Mouse (Mus musculus): ENCODE results near the gene Slc35g1.

Slc35g1 gene

GRCm38 (mm10) chr19:38396633-38396970 lies 822 bp downstream of the Slc35g1 start:
- DNase-seq (ENCODE audit: low spot score), result no peak

GRCm38 (mm10) chr19:38397004-38397403 lies 1.2 kb downstream of the Slc35g1 start:
- DNase-seq (ENCODE audit: low spot score), result no peak

GRCm38 (mm10) chr19:38398966-38399365 lies 3.2 kb downstream of the Slc35g1 start:
- no peak for DNase-seq (ENCODE audit: low spot score)

DNA sequence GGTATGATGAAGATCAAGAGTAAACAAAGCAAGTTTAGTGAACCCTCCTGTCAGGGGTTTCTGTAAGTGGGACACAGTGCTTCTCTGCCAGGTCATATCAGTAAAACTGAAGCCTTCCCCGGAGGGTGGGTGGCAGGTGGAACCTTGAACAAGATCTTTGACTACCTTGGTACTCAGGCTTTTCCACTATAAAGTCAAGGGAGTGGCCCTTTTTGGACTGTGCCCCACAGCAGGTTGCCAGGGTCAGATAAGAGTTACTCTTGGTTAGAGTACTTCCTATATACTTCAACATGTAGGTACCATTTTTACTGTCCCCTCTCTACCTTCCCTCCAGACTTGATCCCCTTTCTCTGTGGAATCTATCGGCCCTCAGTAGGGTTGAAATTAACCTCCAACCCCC lies 5.1 kb downstream of the Slc35g1 start:
- no peak for DNase-seq (ENCODE audit: low spot score)

DNA sequence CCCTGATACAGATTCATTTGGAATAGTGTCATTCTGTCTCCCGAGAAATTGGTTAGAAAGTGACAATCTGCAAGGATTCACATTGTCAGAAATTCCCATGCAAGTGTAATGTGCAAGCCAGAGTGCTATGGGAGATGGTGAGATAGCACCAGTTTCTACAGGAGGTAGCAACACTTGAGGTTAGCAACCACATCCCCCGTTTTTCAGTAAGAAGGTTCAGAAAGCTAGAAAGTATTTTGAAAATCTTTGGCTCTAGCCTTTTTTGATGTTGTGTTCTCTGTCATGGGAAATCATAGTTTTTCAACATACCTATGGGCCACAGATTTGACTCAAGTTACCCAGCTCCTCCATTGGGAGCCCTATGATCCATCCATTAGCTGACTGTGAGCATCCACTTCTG lies 5.6 kb downstream of the Slc35g1 start:
- DNase-seq (ENCODE audit: low spot score), result no peak

DNA sequence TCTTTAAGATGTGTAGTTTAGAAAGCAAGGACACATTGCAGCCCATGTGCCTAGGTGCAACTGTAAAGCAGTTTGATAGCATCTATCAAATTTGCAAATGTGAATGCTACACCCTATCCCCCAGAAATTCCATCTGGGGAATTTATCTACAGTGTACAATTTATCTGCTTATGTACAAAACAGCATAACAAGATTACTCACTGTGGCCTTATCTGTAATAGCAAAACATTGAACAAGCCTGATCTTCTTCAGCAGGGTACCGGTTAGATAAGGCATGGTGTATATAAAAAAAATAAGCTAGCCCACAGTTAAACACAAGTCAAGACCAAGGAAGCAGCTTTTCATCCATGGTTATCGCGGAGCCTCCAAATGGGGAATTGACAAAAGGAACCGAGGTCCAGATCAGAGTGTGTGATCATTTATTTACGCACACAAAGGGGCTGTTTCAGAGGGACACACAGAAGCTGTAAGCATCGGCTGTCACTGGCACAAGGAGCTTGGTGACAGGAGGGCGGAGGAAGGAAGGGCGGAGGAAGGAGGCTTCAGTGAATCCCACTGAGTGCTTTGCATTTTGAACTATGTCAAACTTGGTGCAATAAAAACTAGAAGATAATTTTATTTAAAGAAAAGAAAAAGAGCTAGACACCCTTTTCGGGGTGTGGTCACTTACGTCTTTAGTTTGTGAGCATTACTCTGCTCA lies 14.7 kb downstream of the Slc35g1 start:
- DNase-seq (ENCODE audit: low spot score), result no peak

GRCm38 (mm10) chr19:38413861-38414260 lies 18.1 kb downstream of the Slc35g1 start:
- no peak for DNase-seq (ENCODE audit: low spot score)

DNA sequence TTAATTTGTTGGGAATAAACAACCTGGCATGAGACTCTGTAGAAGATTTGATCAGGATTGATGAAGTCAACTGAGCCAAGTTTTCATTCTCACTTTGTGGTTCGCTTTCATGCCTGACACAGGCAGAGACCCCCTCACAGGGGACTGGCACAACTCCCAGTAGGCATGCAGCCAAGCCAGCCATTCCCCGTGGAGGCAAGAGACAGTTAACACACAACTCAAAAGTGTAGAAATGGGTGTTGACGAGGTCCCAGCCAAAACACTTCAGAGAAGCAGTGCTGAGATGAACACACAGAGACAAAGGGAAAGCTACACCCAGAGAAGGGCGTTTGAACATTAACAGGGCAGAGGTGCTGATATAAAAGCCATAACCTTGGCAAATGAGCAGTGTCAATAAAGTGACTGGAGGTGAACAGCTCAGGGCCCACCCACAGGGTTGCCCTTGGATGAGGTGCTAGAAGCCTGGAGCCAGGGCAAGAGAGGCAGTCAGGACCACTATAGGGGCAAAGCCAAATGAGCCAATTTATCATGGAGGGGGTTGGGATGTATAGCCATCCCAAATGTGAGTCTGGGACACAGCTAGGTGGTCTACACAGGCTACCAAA lies 23.1 kb downstream of the Slc35g1 start:
- no peak for DNase-seq (ENCODE audit: low spot score)

GRCm38 (mm10) chr19:38420751-38421295 lies 25.0 kb downstream of the Slc35g1 start:
- DNase-seq (ENCODE audit: low spot score), result no peak

- DNase-seq (ENCODE audit: low spot score), result no peak
These were observed 25.7 kb downstream of the Slc35g1 start for GRCm38 (mm10) chr19:38421436-38421835.

- no peak for DNase-seq (ENCODE audit: low spot score)
These were observed 27.1 kb downstream of the Slc35g1 start for GRCm38 (mm10) chr19:38422926-38423325.

DNA sequence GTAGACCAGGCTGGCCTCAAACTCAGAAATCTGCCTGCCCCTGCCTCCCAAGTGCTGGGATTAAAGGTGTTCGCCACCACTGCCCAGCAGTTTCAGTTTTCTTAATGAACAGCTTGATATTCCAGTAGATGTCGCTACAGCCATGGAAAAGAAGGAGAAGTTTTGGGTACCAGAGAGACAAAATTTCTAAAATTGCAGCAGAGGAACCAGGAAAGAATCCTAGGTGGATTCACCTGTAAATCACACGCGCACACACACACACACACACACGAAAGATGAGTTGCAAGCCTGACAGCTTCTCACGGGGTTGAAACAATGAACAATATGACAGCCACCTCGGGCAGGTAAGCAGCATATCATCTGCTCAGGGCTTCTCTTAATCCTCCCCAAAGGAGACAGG lies 28.1 kb downstream of the Slc35g1 start:
- no peak for DNase-seq (ENCODE audit: low spot score)

DNA sequence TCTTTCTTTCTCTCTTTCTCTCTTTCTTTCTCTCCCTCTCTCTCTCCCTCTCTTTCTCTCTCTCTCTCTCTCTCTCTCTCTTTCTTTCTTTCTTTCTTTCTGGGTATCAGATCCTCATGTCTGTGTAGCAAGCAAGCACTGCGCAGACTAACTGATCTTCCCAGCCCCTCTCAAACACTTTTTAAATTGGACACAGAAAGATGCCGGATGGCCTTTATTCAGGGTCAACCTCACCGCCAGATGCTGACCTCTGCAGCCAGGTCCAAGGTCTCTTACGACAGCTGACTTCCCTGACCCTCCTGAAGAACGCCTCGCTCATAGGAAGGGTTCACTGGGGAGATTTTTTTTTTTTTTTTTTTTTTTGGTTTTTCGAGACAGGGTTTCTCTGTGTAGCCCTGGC lies 28.8 kb downstream of the Slc35g1 start:
- DNase-seq (ENCODE audit: low spot score), result no peak

GRCm38 (mm10) chr19:38429269-38429668 lies 33.5 kb downstream of the Slc35g1 start:
- no peak for DNase-seq (ENCODE audit: low spot score)

DNA sequence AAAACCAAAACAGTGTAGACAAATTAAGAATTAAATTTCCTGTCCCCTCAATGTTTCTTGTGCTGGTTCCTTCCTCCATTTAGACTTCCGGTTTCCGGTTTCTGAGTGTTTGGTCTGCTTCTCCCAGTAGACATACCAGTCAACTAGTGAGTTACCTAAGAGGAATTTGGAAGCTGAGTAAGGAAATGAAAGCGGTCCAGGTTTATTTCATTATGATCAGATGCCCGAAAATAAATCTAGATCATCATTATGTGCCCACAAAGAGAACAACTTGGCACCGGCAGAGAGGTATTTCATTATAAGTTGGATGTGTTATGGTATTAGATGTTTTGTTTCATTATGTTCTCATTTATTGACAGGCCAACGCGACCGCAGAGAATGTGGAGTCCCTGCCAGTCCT lies 34.7 kb downstream of the Slc35g1 start:
- DNase-seq (ENCODE audit: low spot score), result no peak

DNA sequence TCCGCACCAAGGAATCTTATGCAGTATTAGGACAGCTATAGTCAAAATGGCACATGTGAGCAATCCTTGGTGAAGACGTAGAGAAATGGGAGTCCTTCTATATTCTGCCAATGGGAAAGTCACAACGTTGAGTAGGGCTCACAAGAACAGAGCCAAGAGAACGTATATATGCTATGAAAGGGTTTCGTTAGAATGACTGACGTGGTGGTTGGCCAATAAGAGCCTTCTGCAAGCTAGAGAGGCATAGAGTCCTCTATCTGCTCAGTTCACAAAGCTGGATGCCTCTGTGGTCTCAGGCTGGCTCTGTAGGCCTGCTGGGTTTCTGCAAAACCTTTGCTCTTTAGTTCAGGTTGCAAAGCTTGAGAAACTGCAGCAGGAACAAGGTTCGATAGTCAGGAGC lies 35.5 kb downstream of the Slc35g1 start:
- no peak for DNase-seq (ENCODE audit: low spot score)

- DNase-seq (ENCODE audit: low spot score), result no peak
These were observed 36.2 kb downstream of the Slc35g1 start for GRCm38 (mm10) chr19:38432021-38432420.

DNA sequence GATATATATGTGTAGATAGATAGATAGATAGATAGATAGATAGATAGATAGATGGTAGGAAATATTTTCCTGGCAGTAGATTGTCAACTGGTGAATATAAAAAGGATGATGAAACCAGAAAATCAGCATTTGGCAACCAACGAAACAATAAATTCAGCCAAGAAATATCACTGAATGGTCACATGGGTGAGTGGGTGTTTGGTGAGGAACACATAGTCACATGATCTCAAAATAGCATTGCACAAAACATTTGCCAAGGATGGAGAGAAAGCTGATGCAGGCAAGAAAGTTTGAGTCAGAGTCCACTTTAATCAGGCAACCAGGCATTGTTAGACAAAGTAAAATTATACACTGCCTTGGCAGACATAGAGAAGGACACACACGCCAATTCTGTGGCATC lies 37.6 kb downstream of the Slc35g1 start:
- no peak for DNase-seq (ENCODE audit: low spot score)

GRCm38 (mm10) chr19:38435221-38435620 lies 39.4 kb downstream of the Slc35g1 start:
- DNase-seq (ENCODE audit: low spot score), result no peak

DNA sequence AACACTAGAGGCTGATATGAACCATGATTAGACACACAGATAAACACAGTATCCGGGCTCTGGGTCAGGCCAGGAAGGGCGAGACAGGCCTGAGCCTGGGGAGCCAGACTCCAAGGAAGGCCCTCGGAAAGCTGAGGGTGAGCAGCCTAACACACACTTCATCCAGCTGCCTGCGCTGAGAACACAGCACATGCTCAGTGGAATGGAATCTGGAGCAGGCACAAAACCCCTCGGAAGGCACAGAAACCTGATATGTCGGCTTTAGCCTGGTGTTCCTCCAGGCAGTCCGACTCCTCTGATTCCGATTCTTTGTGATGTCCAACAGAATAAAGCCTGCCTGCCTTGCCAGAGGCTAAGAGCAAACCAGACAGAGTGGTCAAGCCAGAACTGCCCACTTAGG lies 46.1 kb downstream of the Slc35g1 start:
- no peak for DNase-seq (ENCODE audit: low spot score)

- DNase-seq (ENCODE audit: low spot score), result no peak
These were observed 50.0 kb downstream of the Slc35g1 start for GRCm38 (mm10) chr19:38445758-38446157.

Data from ovary, postnatal 10 days (tissue).